Comparison of ENCODE assay signal across 1 mouse cellular context in genomic region chr19:36940064-36940463, GRCm38 (mm10).
TF ChIP-seq lines count a peak whose summit lies in the region.

No protein-coding gene starts in this region.

TF ChIP-seq in MEL, 35 proteins besides CTCF, POLR2A, EP300 and RAD21 (continued from another document):
- TF ChIP-seq TCF12 (IDR thresholded peaks at IDR 0.05; ENCODE audit: low read depth, low read length), result peak; percentile 88
- no peak for TF ChIP-seq BHLHE40 (IDR thresholded peaks at IDR 0.05; ENCODE audit: borderline replicate concordance, low read depth, low read length)
- no peak for TF ChIP-seq GABPA (IDR thresholded peaks at IDR 0.05; ENCODE audit: low read depth, low read length)
- TF ChIP-seq USF1 (IDR thresholded peaks at IDR 0.05; ENCODE audit: low read depth, low read length), result no peak
- TF ChIP-seq MYC (IDR thresholded peaks at IDR 0.05; ENCODE audit: low read depth, low read length), result peak; percentile 72
- TF ChIP-seq E2F4 (IDR thresholded peaks at IDR 0.05; ENCODE audit: borderline replicate concordance, low read depth, low read length), result no peak
TF ChIP-seq in MEL: peak in this region for 10.
